Mouse (Mus musculus): Measurements from ENCODE around the gene Abhd15. TPM values are rescaled to one million over a fixed set of nuclear protein-coding genes. Genes with fewer than 3 reads are reported as not detected.

Abhd15 gene
- polyA plus RNA-seq (2017; shearing (Covaris generic)), result 1 to 10 TPM in 1 of 2 experiments, under 1 TPM in 1; 0.70 to 9.0 TPM

GRCm38 (mm10) chr11:77514832-77515636 is at the start of gene Abhd15:
TSS of gene Abhd15 (plus strand) at chr11:77515121.

GRCm38 (mm10) chr11:77489591-77490235 is 25.2 kb upstream of the Abhd15 start, which contains the start of gene Ankrd13b:
TSS of gene Ankrd13b (minus strand) at chr11:77489678.

GRCm38 (mm10) chr11:77493512-77494343 is 21.2 kb upstream of the Abhd15 start, which contains the start of gene Git1:
TSS of gene Git1 (plus strand) at chr11:77493562.

GRCm38 (mm10) chr11:77515637-77516552 is 974 bp downstream of the Abhd15 start, which contains the start of gene Trp53i13:
TSS of gene Trp53i13 (minus strand) at chr11:77515980.

GRCm38 (mm10) chr11:77519043-77519442 is 4.1 kb downstream of the Abhd15 start, which contains the start of gene Gm10392:
TSS of gene Gm10392 (minus strand) at chr11:77519198.

Other genes with a start within 250 kb of the Abhd15 start
- not detected for gene Coro6, start 52.7 kb upstream of the Abhd15 start, polyA plus RNA-seq (2017; shearing (Covaris generic))
- 1 to 10 TPM; 6.3 to 6.5 TPM for gene Ankrd13b, start 25.4 kb upstream of the Abhd15 start, polyA plus RNA-seq (2017; shearing (Covaris generic))
- gene Git1, start 21.6 kb upstream of the Abhd15 start, polyA plus RNA-seq (2017; shearing (Covaris generic)), result 10 to 100 TPM; 45.6 to 59.6 TPM
- gene Trp53i13, start 859 bp downstream of the Abhd15 start, polyA plus RNA-seq (2017; shearing (Covaris generic)), result 10 to 100 TPM; 29.8 to 53.3 TPM
- 1 to 10 TPM in 1 of 2 experiments, under 1 TPM in 1; 0.34 to 2.1 TPM for gene Gm10392, start 4.1 kb downstream of the Abhd15 start, polyA plus RNA-seq (2017; shearing (Covaris generic))
- gene Taok1, start 92.7 kb downstream of the Abhd15 start, polyA plus RNA-seq (2017; shearing (Covaris generic)), result 1 to 10 TPM; 7.2 to 7.5 TPM
- 10 to 100 TPM; 47.9 to 64.4 TPM for gene Nufip2, start 171.0 kb downstream of the Abhd15 start, polyA plus RNA-seq (2017; shearing (Covaris generic))
- gene Cryba1, start 210.2 kb downstream of the Abhd15 start, polyA plus RNA-seq (2017; shearing (Covaris generic)), result under 1 TPM; 0.19 to 0.61 TPM
- gene Myo18a, start 248.1 kb downstream of the Abhd15 start, polyA plus RNA-seq (2017; shearing (Covaris generic)), result 10 to 100 TPM; 54.4 to 62.9 TPM

All from inflammation-experienced regulatory T-cells (primary cell).